Mouse (Mus musculus) heart, adult 10 weeks (tissue): Measurements from ENCODE around the gene Pdss2. TPM values are rescaled to one million over a fixed set of nuclear protein-coding genes. Genes with fewer than 3 reads are reported as not detected.

Source experiments
- polyA plus RNA-seq: library from polyadenylated mRNA; stranded (reverse); fragments of 350-450 nt; fragmentation: Illumina TruSeq; extraction: RNeasy Lipid Tissue Mini Kit (QIAGEN cat#74804); gene quantifications from one replicate; pipeline ENCODE4 v1.2.3, GENCODE M21; 2014; ENCODE audit warnings: low read depth, low replicate concordance

The Pdss2 gene
- polyA plus RNA-seq: 26.7 TPM

DNA sequence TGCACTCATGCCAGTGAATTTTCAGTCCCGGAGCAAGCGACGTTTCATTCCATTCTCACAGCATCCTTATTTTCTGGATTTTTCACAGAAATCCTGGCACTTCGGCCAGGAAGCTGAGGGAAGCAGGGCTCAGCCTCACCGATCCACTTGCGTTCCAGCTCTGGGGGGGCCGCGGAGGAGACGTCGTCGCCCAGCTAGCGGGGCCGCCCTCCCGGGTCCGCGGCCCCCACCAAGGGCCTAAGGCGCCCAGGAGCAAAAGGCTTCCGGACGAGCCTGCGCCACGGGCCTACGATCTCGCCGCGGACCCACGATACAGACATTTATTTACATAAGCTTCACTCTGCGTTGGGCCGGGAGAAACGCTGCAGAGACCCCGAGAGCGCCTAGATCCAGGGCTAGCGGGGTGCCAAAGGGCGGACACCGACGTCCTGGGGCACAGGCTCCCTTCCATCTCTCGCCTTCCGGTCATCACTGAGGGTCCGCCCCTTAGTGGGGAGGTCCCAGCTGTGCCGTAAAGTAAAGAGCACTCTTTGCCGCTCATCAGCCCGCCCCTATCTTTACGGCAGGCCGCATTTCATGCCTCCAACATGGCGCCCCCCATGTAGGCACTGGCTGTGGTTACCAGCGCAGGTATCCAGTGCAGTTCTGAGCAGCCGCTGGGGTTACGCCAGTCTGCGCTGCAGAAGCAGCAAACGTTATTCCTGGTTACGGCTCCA lies at the start of gene Pdss2:
Gene Pdss2, plus strand, starts transcription at position 577 of the 716 bp plus-strand sequence.

DNA sequence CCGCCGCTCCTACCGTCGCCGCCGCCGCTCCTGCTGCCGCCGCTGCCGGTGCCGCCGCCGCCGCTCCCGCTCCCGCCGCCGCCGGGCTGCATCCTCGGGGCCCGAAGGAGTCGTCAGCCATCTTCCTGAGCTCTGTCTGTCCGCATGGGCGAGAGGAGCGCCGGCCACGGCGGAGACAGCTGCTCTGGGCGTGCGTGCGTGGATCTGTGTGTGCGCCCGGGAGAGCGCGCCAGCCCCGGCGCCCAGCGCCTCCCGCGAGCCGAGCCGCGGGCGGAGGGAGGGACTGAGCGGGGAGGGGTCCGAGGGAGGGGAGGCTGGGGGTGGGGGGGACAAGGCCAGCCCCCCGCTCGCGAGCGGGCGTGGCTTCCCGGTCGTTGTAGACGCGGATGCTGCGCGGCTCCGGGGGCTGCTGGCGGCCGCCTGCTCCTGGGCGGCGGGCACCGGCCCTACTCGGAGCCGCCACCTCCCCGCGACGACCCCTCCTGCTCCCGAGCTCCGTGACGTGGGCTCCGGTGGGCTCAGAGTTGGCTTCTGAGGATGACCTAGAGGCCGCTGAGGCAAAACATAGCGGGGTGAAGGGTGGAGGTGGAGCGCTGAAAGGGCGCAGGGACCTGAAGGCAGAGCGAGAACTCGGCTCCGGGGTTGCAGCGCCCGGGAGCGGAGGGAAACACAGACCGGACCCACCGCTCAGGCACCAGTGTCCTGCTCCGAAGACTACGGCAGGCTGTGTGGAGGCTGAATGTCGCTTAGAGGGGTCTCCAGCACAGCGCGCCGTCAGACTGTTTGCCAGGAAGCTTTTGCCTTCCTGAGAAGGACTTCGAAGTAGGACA lies 46.7 kb upstream of the Pdss2 start, which contains the start of the genes Sobp and 9030612E09Rik:
Gene Sobp, minus strand, starts transcription at position 205 of the 830 bp plus-strand sequence.
Gene 9030612E09Rik, plus strand, starts transcription at position 379 of the 830 bp plus-strand sequence.

DNA sequence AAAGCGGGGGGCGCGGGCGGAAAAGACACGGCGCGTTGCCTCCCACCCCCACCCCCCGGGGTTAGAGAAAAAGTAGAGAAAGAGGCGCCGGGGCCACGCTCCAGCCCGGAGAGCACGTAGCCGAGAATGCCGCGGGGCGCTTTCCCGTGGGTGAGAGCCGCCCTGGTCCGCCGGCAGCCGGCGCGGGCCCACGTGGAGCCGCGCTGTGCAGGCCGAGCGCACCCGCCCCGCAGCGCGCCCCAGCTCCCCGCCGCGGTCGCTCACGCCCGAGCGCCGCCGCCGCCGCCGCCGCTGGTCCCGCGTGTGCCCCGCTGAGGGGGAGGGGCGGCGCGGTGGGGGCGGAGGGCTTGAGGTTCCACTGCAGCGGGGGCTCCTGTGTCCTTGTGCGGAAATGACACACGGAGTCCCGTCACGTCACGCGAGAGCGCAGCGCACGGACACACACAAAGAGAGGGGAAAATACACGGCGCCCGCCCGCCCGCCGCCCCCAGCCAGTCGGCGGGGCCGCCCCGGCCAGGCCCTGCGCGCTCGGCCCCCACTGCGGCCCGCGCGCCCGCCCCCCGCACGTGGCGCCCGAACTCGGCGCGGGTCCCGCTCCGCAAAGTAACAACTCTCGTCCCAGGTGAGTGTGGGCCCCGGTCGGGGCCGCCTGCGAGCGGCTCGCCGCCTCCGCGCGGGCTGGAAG lies 257.6 kb downstream of the Pdss2 start, which contains the start of gene Bend3:
Gene Bend3, plus strand, starts transcription at position 81 of the 685 bp plus-strand sequence.

Other genes starting within 250 kb of the Pdss2 start
- gene Sobp, start 47.0 kb upstream of the Pdss2 start, polyA plus RNA-seq: 8.5 TPM
- gene 9030612E09Rik, start 46.8 kb upstream of the Pdss2 start, polyA plus RNA-seq: 2.1 TPM